Mouse (Mus musculus) kidney, postnatal 25 days (tissue): ENCODE results near the gene Itpr3.
A peak's percentile ranks its signal among the peaks of the same experiment; 100 is the strongest.

ENCODE experiments used
- DNase-seq, 2 experiments: peaks; one replicate each; pipeline ENCODE4 v3.0.0; 2021; ENCODE audit warnings: mixed read lengths in 2 of 2

Itpr3 gene

DNA sequence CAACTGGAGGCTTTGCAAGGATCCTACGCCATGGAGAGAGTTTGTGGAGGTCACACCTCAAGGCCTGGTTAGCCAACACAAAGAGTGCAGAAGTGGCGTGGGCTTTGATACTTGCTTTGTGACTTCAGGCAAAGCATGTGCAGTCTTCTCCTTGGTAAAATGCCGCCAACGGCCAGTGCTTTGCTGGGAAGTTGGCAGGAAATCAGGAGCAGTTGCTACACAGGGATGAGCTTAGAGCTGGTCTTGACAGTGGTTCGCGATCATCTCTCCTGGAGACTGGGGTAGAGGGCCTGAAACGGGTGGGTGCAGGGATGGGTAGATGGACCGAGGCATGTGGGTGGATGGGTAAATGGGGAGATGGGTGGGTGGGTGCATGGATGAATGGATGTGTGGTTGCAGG, 15.3 kb downstream of the Itpr3 start:
- DNase-seq = no peak

DNA sequence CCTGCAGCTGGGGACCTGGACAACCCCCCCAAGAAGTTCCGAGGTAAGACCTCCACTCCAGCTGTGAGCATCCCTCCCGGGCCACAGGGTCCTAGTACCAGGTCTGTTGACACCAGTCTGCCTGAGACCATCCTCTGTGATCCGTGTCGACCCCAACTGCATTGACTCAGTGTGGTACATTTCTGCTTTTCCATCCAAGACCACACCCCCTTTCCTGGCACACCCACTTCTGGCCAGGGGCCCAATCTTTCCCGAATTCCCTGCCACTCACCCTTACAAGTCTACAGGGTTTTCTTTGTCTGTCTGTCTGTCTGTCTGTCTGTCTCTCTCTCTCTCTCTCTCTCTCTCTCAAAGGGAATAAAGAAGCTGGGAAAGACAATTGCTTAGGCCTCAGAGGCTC, 16.0 kb downstream of the Itpr3 start:
- DNase-seq = no peak

DNA sequence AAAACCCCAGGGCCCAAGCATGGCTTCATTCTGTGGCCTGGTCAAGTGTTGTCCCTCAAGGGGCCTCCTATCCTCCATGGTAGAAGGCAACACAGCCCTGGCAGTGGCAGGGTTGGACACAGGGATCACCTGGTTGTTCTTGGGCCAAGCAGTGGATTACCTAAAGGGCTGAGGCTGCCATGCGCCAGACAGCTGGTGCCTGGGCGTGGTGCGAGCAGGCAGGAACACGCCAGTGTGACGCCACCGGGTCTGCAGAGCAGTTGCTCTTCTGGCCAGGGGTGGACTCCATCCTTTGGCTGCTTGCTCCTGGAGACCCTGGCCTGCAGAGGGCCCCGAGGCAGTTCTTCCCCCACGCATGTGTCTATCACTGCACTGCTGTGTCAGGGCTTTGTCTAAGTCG, 16.7 kb downstream of the Itpr3 start:
- DNase-seq = no peak

DNA sequence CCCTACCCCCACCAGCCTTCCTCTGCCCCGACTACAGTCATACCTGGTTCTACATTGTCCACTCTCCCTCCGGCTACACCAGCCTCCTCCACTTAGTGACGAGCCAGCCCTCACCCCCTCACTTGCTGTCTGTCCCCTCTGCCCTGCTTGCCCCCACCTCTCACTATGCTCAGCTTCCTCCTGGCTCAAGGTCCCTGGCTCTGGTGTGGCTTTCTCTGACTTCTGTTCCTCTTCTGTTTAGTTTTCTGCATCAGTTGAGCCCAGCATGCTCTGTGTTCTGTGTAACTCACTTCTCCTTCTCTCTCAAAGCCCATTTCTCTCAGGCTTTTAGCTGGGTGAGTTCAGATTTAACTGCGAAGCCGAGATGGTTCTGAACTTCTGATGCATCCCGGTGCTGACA, 17.1 kb downstream of the Itpr3 start:
- no peak for DNase-seq

DNA sequence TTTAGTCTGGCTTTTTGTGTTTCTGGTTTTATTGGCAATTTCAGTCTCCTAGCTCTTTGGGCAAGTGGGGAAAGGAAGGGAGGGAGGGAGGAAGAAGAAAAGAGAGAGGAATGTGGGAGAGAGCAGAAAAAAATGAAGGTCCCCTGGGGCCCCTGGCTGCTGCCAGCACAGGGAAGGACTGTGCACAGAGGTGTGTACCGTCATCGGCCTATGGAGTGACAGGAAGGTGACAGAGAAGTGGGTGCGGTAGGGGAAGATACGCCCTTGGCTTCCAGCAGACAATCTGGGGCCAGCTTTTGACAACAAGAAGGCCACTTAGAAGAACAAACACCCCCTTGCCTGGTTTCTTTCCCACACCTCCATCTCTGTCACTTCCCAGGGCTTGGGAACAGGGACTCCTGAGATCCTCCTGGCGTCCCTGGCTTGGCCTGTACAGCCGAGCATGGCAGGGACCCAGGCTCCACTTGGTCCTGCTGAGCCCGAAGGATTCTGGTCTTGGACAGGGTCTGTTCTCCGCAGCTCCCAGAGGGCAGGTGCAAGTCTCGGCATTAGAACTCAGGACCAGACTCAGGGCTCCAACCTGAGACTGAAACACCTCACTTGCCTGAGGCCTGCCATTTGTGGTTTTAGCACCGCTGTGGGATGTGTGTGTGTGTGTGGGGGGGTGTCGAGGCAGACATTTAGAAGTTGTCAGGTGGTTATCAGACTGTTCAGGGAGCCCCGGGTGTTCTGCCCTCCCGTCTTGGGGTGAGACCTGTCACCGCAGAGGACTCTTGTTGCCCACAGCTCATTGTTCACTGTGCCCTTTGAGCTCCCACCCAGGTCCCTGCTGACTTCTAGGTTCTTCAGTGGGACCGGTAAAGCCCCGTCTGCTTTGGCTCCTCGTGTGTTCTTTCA, 18.0 kb downstream of the Itpr3 start:
- DNase-seq = no peak

DNA sequence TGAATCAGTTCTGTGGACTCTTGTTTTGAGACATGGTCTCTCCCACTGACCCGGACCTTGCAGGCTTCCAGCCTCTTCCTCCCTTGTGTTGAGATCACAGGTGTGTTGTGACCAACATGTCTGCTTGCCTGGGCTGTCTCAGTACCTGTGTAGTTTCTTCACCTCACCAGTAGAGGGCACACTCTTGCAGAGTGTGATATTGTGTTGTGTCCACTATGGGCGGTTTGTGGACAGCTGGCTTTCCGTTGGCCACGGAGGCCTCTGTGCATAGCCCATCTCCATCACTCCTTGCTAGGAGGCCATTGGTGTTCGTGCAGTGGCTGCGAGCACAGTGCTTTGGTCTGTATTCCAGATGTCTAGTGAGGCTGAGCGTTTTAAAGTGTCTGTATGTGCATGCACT, 20.0 kb downstream of the Itpr3 start:
- no peak for DNase-seq

DNA sequence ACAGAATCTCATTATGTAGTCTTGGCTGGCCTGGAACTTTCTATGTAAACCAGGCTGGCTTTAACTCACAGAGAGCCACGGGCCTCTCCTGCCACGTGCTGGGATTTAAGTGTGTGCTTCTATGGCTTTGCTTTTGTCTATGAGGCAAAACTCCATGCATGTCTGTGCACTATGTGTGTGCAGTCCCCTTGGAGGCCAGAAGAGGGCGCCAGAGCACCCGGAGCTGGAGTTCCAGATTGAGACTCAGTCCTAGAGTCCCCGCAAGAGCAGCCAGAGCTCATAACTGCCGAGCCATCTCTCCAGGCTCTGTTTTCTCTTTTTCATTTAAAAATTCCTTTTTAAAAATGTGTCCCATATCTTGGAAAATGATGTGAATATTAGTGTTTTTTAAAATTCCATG, 20.8 kb downstream of the Itpr3 start:
- no peak for DNase-seq

DNA sequence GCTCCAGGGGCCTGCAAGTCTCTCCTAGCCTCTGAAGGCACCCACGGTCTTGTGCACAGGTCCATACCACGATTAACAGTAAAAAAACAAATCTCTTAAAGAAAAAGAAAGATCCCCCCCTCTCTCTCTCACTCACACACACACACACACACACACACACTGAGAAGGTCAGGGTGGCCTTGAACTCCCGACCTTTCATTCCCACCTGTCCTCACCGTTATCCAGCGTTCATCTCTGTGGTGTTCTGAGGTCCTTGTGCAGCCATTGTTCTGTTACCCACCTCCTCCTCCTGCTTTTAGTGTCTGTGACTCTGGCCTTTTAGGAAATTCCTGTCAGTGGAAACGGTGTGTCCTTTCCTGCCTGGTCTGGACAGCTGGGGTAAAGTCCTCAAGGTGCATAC, 21.4 kb downstream of the Itpr3 start:
- no peak for DNase-seq

DNA sequence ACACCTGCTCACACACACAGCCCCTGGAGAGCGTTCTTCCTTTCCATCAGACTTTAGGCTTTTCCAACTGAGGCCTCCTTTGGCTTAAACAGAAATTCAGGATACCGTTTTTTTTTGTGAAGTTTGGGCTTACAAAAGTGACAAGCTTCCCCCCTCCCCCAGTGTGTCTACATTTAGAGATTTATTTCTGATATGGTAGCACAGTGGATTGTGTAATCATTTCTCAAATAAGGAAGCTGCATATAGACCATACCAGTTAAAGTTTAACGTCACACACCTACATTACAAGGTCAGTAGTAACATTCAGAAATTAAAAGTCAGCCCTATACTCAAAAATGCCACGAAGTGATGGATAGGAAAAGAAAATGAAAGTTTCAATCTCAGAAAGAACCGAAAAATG, 24.8 kb downstream of the Itpr3 start:
- no peak for DNase-seq

DNA sequence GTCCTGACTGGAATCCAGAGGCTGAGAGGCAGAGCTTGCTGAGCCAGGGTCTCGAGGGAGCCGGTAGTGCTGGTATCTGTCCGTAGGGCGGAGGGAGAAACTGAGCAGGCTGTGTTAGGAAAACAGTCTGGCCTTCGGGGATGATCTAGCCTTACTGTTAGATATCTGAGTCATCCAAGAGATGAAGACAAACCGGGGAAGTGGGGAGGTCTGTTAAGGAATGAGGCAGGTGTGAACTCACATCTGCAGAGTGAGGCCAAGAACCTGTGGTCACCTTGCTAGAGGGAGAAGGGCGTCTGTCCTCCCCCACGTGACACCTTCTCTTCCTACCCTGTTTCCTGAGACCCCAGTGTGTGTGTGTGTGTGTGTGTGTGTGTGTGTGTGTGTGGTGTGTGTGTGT, 25.7 kb downstream of the Itpr3 start:
- no peak for DNase-seq

DNA sequence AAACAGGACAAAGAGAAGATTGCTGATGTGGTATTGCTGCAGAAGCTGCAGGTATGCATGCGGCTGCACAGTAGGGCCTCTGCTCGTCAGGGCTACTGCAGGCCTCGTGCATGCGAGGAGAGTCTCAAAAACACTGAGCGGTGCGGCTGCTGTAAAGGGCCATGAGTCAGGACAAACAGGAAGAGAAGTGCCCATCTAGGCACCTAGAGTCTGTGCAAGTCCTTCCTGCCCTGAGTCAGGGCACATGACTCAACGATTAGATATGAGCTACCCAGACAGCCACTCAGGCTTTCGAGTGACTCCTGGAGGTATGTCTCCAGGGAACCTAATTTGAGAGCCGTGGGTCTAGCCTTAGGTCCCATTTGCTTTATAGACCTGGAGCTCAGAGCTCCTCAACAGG, 26.5 kb downstream of the Itpr3 start:
- no peak for DNase-seq

DNA sequence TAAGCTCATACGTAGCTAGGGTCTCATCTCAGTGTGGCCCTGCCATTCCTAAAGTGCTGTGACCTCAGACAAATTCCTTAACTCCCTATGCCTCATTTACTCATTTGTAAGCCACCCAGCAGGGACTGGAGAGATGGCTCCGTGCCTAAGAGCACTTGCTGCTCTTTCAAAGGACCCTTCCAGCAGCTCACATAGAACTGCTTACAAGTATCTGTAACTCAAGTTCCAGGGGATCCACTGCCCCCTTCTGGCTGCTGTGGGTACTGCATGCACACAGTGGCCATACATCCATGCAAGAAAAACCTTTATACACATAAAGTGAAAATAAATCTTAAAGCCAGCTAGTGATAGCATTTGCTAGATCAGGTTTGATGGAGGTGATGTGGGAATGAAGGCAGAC, 28.6 kb downstream of the Itpr3 start:
- DNase-seq = peak in 1 of 2 experiments; percentile 65

DNA sequence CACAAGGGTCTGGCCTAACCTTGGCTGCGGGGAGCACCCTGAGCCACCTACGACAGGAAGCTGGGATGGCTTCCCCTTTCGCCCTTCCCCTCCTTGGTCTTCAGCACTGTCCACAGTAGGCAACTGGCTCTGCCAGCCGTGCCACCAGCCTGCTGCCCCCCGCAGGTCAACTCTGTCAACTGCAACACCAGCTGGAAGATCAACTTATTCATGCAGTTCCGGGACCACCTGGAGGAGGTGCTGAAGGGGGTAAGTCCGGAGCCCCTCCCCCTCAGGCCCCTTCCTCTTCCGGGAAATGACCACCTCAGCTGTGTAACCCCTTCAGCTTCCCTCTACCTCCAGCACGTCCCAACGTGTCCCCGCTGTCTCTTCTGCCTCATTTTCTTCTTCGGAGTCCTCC, 30.3 kb downstream of the Itpr3 start:
- peak in 1 of 2 experiments; percentile 30 for DNase-seq

DNA sequence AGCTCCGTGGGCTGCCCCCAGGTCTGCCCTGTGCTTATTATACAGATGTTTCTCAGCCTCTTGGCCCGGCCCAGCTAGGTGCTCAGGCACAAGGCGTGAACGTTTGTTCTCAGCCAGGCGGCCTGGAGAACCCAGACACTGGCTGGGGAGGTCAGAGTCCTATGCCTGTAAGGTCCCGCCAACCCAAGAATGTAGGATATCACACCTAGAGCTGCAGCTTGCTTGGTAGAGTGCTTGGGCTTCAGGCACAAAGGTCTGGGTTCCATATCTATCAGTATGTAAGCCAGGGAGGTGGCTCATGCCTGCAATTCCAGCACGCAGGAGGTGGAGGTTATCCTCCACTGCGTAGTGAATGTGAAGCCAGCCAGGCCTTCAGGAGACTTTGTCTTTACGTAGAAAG, 33.0 kb downstream of the Itpr3 start:
- no peak for DNase-seq

DNA sequence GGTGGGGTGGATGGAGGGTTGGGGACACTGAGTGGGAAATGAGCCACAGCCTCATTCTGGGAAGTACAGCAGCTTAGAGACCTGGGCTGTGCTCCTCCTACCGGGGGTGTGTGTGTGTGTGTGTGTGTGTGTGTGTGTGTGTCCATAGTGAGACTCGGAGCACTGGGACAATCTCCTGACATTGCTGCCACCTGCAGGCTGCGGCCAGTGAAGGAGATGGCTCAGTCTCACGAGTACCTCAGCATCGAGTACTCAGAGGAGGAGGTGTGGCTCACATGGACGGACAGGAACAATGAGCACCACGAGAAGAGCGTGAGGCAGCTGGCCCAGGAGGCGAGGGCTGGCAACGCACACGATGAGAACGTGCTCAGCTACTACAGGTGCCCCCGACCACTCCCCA, 38.6 kb downstream of the Itpr3 start:
- peak; percentile 57 to 68 for DNase-seq

DNA sequence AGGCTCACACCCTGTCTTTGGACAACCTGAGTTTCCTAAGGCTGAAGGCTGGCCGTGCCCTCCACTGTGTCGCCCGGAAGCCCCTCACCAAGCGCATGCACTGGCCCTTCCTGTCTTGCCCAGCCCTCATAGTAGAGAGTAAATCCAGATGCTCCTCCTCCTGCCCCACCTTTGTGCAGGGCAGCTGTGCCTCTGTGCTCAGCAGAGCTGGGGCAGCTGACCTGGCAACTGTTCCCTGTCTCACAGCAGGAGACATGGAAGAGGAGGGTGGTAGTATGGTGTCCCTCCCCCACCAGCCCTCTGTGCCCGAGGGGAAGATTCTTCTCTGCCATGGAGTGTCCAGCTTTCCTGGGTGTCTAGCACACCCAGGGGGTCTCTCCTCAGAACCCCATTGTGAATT, 44.6 kb downstream of the Itpr3 start:
- no peak for DNase-seq

DNA sequence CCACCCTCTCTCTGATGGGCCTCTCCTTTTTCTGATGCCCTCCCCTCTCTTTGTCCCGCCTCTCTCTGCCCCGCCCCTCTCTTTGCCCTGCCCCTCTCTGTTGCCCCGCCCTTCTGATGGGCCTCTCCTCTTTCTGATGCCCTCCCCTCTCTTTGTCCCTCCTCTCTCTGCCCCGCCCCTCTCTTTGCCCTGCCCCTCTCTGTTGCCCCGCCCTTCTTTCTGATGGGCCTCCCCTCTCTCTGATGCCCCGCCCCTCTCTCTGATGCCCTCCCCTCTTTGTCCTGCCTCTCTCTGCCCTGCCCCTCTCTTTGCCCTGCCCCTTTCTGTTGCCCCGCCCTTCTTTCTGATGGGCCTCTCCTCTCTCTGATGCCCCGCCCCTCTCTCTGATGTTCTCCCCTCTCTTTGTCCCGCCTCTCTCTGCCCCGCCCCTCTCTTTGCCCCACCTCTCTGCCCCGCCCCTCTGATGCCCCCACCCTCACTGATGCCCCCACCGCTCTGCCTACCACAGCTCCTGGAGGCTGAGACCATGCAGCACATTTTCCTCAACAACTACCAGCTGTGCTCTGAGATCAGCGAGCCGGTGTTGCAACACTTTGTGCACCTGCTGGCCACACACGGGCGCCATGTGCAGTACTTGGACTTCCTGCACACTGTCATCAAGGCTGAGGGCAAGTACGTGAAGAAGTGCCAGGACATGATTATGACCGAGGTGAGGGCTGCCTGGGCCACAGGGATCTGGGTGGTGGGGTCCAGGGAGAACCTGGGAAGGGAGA, 48.8 kb downstream of the Itpr3 start:
- no peak for DNase-seq

DNA sequence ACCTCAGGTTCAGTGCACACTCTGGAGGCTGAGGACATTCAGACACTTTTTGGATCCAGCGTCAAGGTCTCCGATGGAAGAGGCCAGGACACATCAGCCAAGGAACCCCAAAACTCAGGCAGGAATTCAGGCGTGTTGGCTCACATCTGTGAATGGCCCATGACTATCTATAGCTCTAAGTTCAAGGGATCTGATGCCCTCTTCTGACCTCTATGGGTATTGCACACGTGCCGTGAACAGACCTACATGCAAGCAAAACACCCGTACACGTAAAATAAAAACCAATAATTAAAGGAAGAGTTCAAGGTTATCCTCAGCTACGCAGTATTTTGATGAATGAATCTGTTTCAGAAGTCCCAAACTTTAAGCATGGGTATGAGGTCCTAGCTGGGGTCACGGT, 49.6 kb downstream of the Itpr3 start:
- DNase-seq = no peak

DNA sequence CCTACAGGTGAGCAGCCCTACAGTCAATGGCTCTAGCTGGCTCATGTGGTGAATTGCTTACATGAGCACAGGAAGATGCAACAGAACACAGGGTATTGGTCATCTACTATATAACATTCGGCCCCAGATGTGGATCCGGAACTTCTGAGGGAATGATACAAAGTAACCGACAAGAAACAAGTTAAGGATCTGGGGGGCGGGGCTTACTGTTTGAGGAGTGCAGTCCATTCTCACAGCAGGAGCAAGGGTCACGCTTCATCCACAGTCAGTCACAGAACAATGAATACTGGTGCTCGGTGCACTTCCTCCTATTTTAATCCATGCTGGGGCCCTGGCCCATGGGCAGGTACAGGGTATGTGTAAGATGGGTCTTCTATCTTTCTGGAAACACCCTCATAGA, 50.8 kb downstream of the Itpr3 start:
- peak in 1 of 2 experiments; percentile 31 for DNase-seq

DNA sequence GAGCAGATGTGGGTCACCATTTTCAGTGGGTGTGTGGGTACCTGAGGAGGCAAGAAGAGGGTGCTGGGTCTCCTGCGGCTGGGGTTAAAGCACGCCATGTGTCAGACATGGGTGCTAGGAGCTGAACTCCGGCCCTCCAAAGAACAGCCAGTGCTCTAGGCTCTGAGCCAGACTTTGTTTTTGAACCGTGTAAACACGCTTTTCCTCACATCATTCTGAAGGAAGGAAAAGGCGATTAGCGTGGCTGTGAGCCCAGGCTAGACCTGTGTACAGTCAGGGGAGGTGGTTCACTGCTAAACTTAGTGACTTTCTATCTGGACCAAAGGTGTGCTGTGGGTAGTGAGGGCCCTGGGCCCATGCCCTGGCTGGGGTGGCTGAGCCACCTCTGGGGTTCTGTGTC, 53.0 kb downstream of the Itpr3 start:
- DNase-seq = no peak

DNA sequence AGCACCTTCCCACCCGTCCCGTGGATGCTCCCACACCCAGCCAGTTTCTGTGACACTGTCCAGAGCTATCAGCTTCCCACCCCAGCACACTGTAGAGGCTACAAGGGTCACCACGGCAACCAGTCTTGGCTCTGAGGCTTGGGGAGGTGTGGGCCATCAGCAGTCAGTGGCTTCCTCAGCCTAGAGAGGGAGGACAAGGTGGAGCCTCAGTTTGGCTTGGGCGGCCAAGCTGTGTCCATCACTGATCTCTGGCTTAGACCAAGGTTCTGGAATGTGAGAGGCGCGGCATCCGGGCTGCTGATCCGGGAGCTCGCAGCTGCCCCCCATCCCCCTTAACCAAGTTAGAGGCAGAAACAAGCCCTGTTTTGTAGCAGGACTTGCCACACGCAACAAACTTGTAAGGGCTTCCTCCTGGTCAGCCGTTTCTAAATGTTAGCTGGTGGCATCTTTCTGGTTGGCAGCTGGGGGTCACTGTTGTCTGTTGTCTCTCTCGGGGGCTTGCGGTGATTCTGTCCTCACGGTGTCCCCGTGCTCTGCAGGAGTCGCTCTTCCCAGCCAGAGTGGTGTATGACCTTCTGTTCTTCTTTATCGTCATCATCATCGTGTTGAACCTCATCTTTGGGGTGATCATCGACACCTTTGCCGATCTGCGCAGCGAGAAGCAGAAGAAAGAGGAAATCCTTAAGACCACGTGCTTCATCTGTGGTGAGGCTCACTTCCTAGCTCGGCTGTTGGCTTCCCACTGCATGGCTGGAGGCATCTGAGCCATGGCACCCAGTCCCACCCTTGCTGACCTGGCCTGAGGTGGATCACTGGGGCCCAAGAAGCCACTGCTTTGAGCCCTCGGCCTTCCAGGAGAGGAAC, 61.8 kb downstream of the Itpr3 start:
- peak; percentile 23 to 62 for DNase-seq

DNA sequence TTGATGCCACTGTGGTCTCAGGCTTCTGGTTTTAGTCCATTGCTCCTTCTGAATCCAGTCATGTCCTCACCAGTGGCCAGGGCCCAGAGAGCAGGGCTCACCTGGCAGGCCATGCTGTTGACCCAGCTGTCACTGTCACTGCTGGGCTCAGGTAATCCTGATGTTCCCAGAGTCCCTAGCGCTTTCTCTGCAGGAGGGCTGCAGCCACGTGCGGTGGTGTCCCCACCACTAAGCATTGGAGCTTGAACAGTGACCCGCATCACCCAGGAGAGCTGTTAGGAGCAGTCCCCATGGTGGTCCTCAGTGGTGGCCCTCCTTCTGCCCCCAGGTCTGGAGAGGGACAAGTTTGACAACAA, 62.4 kb downstream of the Itpr3 start:
- DNase-seq = no peak

DNA sequence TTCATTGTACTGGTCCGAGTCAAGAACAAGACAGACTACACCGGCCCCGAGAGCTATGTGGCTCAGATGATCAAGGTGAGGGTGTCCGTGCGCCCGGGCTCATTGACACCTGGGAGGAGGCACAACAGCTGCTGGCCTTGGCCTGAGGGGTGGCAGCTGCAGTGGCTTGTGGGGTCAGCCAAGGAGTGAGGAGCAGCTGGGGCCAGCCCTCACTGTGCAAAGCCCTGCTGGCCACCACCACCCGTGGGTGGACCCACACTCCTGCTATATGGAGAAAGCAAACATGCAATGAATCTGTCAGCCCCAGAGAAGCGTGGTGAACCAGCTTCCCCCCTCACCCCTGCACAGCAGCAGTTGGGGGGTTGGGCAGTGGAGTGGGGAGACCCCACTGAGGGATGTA, 62.9 kb downstream of the Itpr3 start:
- DNase-seq = no peak
